Mouse (Mus musculus) cerebellum, adult 18-20 months (tissue): Measurements from ENCODE around the gene Vmn2r44.
"Not testable (repeated sequence)": the region's sequence is repeated elsewhere in the genome, so short reads cannot be mapped to it uniquely, and the experiment has no call there.

ENCODE experiments used
- DNase-seq, 2 experiments: peaks; one replicate each; pipeline ENCODE4 v3.0.0; 2021

Vmn2r44 gene

DNA sequence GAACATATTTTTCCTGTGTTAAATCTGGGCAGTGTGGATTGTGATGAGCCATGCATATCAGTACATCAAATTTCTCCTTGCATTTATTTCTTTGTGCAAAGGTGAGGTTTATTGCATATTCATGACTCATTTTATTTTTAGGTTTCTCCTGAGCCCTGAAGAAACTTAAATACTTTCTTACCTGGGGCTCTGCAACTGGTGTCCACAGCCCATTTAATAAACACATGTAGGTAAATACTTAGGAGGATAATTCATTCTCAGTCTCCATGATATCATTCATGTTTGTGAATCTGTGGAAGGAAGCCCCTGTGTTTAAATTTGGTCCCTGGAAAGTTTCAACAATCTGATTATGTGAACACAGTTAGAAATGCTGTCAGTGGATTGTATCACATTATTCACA lies at the start of gene Vmn2r44:
Gene Vmn2r44, minus strand, starts transcription at position 101 of the 400 bp plus-strand sequence.
- not testable (repeated sequence) for DNase-seq

DNA sequence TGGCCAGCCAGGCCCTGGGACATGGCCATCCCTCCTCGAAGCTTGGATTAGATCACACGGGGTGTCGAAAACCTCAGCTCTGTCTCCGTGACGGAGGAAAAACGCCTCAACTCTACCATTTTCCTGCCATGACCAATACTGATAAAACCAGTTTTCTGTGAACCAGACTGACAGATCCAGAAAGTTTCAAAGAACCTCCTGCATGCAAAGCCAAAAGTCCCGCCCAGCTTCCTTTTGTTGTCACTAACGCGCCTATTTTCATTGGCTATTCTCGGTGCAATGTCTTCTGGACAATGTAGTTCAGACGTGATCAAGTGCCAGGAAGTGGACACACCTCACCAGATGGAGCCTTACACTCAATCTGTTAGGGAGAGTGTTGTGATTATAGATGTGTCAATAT lies 25.3 kb downstream of the Vmn2r44 start:
- peak in 1 of 2 experiments; percentile 1 for DNase-seq
